Mouse (Mus musculus): Measurements from ENCODE around the gene Smarca2.

GRCm38 (mm10) chr19:26753266-26753872 is 148.5 kb downstream of the Smarca2 start:
- TF ChIP-seq CTCF (IDR thresholded peaks at IDR 0.05; ENCODE audit: low read depth) (no peak), EP300 (IDR thresholded peaks at IDR 0.05; ENCODE audit: low read depth) (no peak)
